Mouse (Mus musculus) intestine, postnatal 0 days (tissue): ENCODE data around the gene Tjp3. TPM values are rescaled to one million over a fixed set of nuclear protein-coding genes. Genes with fewer than 3 reads are reported as not detected.

Experiments used
- ATAC-seq: fragments of 200-750 bp; cut with Nextera tagmentation; 2 replicates; pipeline ENCODE4 v1.8.0; 2017; ENCODE audit warnings: mild to moderate bottlenecking, moderate TSS enrichment, moderate library complexity
- H3K27ac ChIP-seq: fragments of 300-500 bp; sonication (generic); 2 replicates; pipeline ENCODE4 v1.5.1; 2014; ENCODE audit warnings: mild to moderate bottlenecking, low read depth, low read length, moderate library complexity
- H3K27me3 ChIP-seq: fragments of 300-500 bp; sonication (generic); replicated peaks from 2 replicates; pipeline ENCODE4 v1.6.1; 2014; ENCODE audit warnings: low read length, mixed read lengths; ENCODE audit not compliant: control insufficient read depth, insufficient read depth
- H3K36me3 ChIP-seq: fragments of 300-500 bp; sonication (generic); 2 replicates; pipeline ENCODE4 v1.6.1; 2014; ENCODE audit warnings: mild to moderate bottlenecking, moderate library complexity; ENCODE audit not compliant: control insufficient read depth, insufficient read depth
- H3K4me1 ChIP-seq: fragments of 300-500 bp; sonication (generic); replicated peaks from 2 replicates; pipeline ENCODE4 v1.6.1; 2014; ENCODE audit warnings: antibody characterized with exemption, low read length, mixed read lengths; ENCODE audit not compliant: control insufficient read depth, insufficient read depth
- H3K4me2 ChIP-seq: fragments of 300-500 bp; sonication (generic); replicated peaks from 2 replicates; pipeline ENCODE4 v1.6.1; 2014; ENCODE audit warnings: low read depth, mild to moderate bottlenecking, moderate library complexity
- H3K4me3 ChIP-seq: fragments of 300-500 bp; sonication (generic); 2 replicates; pipeline ENCODE4 v1.5.1; 2014; ENCODE audit warnings: low read depth, low read length
- H3K9ac ChIP-seq: fragments of 300-500 bp; sonication (generic); 2 replicates; pipeline ENCODE4 v1.6.1; 2014; ENCODE audit warnings: mild to moderate bottlenecking, low read depth, low read length
- H3K9me3 ChIP-seq: fragments of 300-500 bp; sonication (generic); 2 replicates; pipeline ENCODE4 v1.6.1; 2016; ENCODE audit warnings: mixed run types; ENCODE audit not compliant: control insufficient read depth
- CTCF ChIP-seq: sonication (generic); IDR thresholded peaks from 2 replicates; pipeline ENCODE4 v1.5.1; 2016; ENCODE audit warnings: low read depth, mild to moderate bottlenecking, control low read depth, antibody characterized with exemption, moderate library complexity
- WGBS: fragments of 180-500 bp; shearing (Covaris S2); extraction: QIAGEN DNeasy Blood & Tissue Kit; methylation state at CpG from one replicate; pipeline ENCODE4 v1.1.7; 2014; 5-methylcytosine and 5-hydroxymethylcytosine counted together
- polyA plus RNA-seq: library from polyadenylated mRNA; unstranded; fragments of >200 nt; fragmentation: Nextera tagmentation; extraction: Ambion mirVana; gene quantifications from 2 replicates; pipeline ENCODE4 v1.2.1, GENCODE M21; 2015

The Tjp3 gene
- polyA plus RNA-seq: 43.2 and 43.4 TPM in 2 replicates

DNA sequence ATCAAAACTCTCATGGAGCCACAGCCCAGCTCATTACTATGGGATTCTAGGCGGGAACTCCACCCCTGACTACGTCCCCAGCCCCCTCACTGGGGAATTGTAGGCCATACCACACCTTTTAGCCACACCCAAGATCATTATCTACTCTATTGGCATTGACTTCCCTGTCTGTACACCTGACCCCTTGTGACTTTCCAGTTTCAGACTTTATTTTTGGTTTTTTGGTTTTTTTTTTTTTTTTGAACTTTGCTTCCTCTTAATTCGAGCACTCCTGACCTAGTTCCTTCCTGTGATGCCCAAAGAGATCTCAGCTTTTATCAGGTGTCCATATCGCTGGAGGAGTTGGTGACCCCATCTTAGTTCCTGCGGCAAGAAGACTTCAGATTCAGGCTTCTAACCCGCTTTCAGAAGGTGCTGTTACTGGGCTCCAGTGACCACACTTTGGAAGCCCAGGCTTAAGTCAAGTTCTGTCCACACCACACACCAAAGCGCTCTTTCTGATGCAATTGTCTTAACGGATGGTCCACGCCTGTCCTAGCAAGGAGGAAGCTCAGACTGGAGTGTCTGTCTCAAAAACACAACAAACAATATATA is at the start of gene Tjp3:
Gene Tjp3, minus strand, starts transcription at position 71 of the 594 bp plus-strand sequence.
- Histone ChIP-seq H3K27me3 (no peaks in the 10 kb centered on the region), H3K4me1 (peaks cover 16% of the 10 kb centered on the region), H3K4me2 (peak within 1 kb of the TSS; percentile 60), H3K36me3 (no peaks in the 10 kb centered on the region), H3K4me3 (peak within 1 kb of the TSS; percentile 52), H3K9ac (peak within 1 kb of the TSS; percentile 52), H3K9me3 (no peaks in the 10 kb centered on the region), H3K27ac (peak within 1 kb of the TSS; percentile 92)
- WGBS: 47% methylated on average over 9 of the region's 9 CpGs
- no peak for TF ChIP-seq CTCF
- ATAC-seq: no peak

- no peak for TF ChIP-seq CTCF
- Histone ChIP-seq H3K9ac (no peak overlapping the region), H3K27ac (no peak overlapping the region), H3K4me1 (0 out of 2 replicates have a peak, but pooled peaks cover 2% of the 10 kb centered on the region), H3K9me3 (no peaks in the 10 kb centered on the region), H3K36me3 (no peaks in the 10 kb centered on the region), H3K4me2 (no peak overlapping the region), H3K4me3 (no peak overlapping the region), H3K27me3 (peaks cover 14% of the 10 kb centered on the region)
- no peak for ATAC-seq
- 41% methylated on average over 17 of the region's 17 CpGs for WGBS
These were observed 49.4 kb upstream of the Tjp3 start for GRCm38 (mm10) chr10:81340551-81341332.

GRCm38 (mm10) chr10:81336558-81336957 is 45.2 kb upstream of the Tjp3 start:
- Histone ChIP-seq H3K36me3 (no peaks in the 10 kb centered on the region), H3K9me3 (no peaks in the 10 kb centered on the region), H3K4me1 (0 out of 2 replicates have a peak, but pooled peaks cover 2% of the 10 kb centered on the region), H3K4me2 (no peak overlapping the region), H3K27me3 (peaks cover 14% of the 10 kb centered on the region), H3K4me3 (no peak overlapping the region), H3K27ac (no peak overlapping the region; the same call in 1 of the 2 replicates), H3K9ac (no peak overlapping the region)
- no peak for TF ChIP-seq CTCF
- ATAC-seq: no peak
- 90% methylated on average over 4 of the region's 4 CpGs for WGBS

GRCm38 (mm10) chr10:81335393-81336340 is 44.3 kb upstream of the Tjp3 start:
- H3K27ac ChIP-seq: peak overlapping the region; percentile 28; the same call in 1 of the 2 replicates
- ATAC-seq: no peak; the same call in 1 of the 2 replicates
- no peak overlapping the region for H3K4me3 ChIP-seq
- peaks cover 14% of the 10 kb centered on the region for H3K27me3 ChIP-seq
- no peak overlapping the region for H3K4me2 ChIP-seq
- H3K36me3 ChIP-seq: no peaks in the 10 kb centered on the region
- TF ChIP-seq CTCF: peak; percentile 40
- H3K9ac ChIP-seq: no peak overlapping the region
- H3K4me1 ChIP-seq: 0 out of 2 replicates have a peak, but pooled peaks cover under 1% of the 10 kb centered on the region
- 53% methylated on average over 18 of the region's 19 CpGs for WGBS
- H3K9me3 ChIP-seq: no peaks in the 10 kb centered on the region

DNA sequence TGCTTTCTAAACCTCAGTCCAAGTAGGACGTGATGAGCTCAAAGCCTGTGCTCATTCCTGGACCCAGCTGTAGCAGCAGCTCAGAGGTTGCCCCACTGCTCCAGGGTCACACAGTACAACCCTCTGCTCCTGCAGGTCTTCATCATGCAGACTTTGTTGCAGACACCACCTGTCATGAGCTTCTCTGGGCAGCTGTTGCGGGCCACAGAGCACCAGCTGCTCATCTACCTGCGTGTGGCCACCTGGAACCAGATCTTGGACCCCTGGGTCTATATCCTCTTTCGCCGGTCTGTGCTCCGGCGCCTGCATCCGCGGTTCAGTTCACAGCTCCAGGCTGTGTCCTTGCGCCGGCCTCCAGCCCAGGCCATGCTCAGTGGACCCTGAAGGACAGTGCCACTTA is 42.9 kb upstream of the Tjp3 start:
- 80% methylated on average over 11 of the region's 11 CpGs for WGBS
- Histone ChIP-seq H3K4me2 (no peak overlapping the region), H3K4me1 (0 out of 2 replicates have a peak, but pooled peaks cover 5% of the 10 kb centered on the region), H3K27ac (no peak overlapping the region), H3K36me3 (no peaks in the 10 kb centered on the region), H3K4me3 (no peak overlapping the region), H3K9me3 (no peaks in the 10 kb centered on the region), H3K27me3 (peaks cover 14% of the 10 kb centered on the region), H3K9ac (no peak overlapping the region)
- ATAC-seq: no peak
- TF ChIP-seq CTCF: no peak

- Histone ChIP-seq H3K4me2 (0 out of 2 replicates have a peak overlapping the region, but pooled peaks have one; percentile 24), H3K36me3 (no peaks in the 10 kb centered on the region), H3K4me3 (peak overlapping the region; percentile 5; the same call in 1 of the 2 replicates), H3K27me3 (peaks cover 14% of the 10 kb centered on the region), H3K27ac (no peak overlapping the region), H3K4me1 (peaks cover 12% of the 10 kb centered on the region; the same call in 1 of the 2 replicates), H3K9me3 (no peaks in the 10 kb centered on the region), H3K9ac (no peak overlapping the region)
- no peak for ATAC-seq
- TF ChIP-seq CTCF: no peak
- 37% methylated on average over 29 of the region's 29 CpGs for WGBS
These were observed 40.9 kb upstream of the Tjp3 start for GRCm38 (mm10) chr10:81332277-81332676.
